Mouse (Mus musculus): Measurements from ENCODE around the gene Timm17a.

Gene Timm17a

GRCm38 (mm10) chr1:135313284-135314031, at the start of gene Timm17a:
Gene Timm17a (minus strand): TSS chr1:135313778.
- DNase-seq (ENCODE audit: low spot score) = peak; percentile 78

- no peak for DNase-seq (ENCODE audit: low spot score)
Observed at GRCm38 (mm10) chr1:135362115-135362514, 48.5 kb upstream of the Timm17a start.

GRCm38 (mm10) chr1:135361491-135361890, 47.9 kb upstream of the Timm17a start:
- DNase-seq (ENCODE audit: low spot score) = no peak

GRCm38 (mm10) chr1:135359071-135359470, 45.5 kb upstream of the Timm17a start:
- no peak for DNase-seq (ENCODE audit: low spot score)

GRCm38 (mm10) chr1:135351953-135352352, 38.4 kb upstream of the Timm17a start:
- DNase-seq (ENCODE audit: low spot score) = no peak

- DNase-seq (ENCODE audit: low spot score) = no peak
Observed at GRCm38 (mm10) chr1:135347498-135348169, 34.1 kb upstream of the Timm17a start.

GRCm38 (mm10) chr1:135346891-135347290, 33.3 kb upstream of the Timm17a start:
- no peak for DNase-seq (ENCODE audit: low spot score)

- DNase-seq (ENCODE audit: low spot score) = no peak
Observed at GRCm38 (mm10) chr1:135344026-135344425, 30.4 kb upstream of the Timm17a start.

GRCm38 (mm10) chr1:135341947-135342346, 28.4 kb upstream of the Timm17a start:
- no peak for DNase-seq (ENCODE audit: low spot score)

- DNase-seq (ENCODE audit: low spot score) = no peak
Observed at GRCm38 (mm10) chr1:135330578-135330977, 17.0 kb upstream of the Timm17a start.

- DNase-seq (ENCODE audit: low spot score) = no peak
Observed at GRCm38 (mm10) chr1:135328368-135328767, 14.8 kb upstream of the Timm17a start.

GRCm38 (mm10) chr1:135325934-135326333, 12.4 kb upstream of the Timm17a start:
- no peak for DNase-seq (ENCODE audit: low spot score)

- no peak for DNase-seq (ENCODE audit: low spot score)
Observed at GRCm38 (mm10) chr1:135324571-135324970, 11.0 kb upstream of the Timm17a start, which contains the start of gene Lmod1. Gene Lmod1 (plus strand): TSS chr1:135324807.

- no peak for DNase-seq (ENCODE audit: low spot score)
Observed at GRCm38 (mm10) chr1:135323367-135323901, 9.9 kb upstream of the Timm17a start.

- no peak for DNase-seq (ENCODE audit: low spot score)
Observed at GRCm38 (mm10) chr1:135312201-135312600, 1.4 kb downstream of the Timm17a start.

- DNase-seq (ENCODE audit: low spot score) = no peak
Observed at GRCm38 (mm10) chr1:135311356-135311755, 2.2 kb downstream of the Timm17a start.

- no peak for DNase-seq (ENCODE audit: low spot score)
Observed at GRCm38 (mm10) chr1:135290908-135291307, 22.7 kb downstream of the Timm17a start.

GRCm38 (mm10) chr1:135286311-135286710, 27.3 kb downstream of the Timm17a start:
- no peak for DNase-seq (ENCODE audit: low spot score)

GRCm38 (mm10) chr1:135283826-135284291, 29.7 kb downstream of the Timm17a start, which contains the start of gene Rnpep:
Gene Rnpep (minus strand): TSS chr1:135284084.
- peak; percentile 10 for DNase-seq (ENCODE audit: low spot score)

GRCm38 (mm10) chr1:135283287-135283825, 30.2 kb downstream of the Timm17a start:
- DNase-seq (ENCODE audit: low spot score) = no peak

- DNase-seq (ENCODE audit: low spot score) = no peak
Observed at GRCm38 (mm10) chr1:135282536-135283286, 30.9 kb downstream of the Timm17a start.

GRCm38 (mm10) chr1:135281841-135282240, 31.7 kb downstream of the Timm17a start:
- DNase-seq (ENCODE audit: low spot score) = no peak
